ENCODE assay signal across 17 mouse cellular contexts in the genomic region with DNA sequence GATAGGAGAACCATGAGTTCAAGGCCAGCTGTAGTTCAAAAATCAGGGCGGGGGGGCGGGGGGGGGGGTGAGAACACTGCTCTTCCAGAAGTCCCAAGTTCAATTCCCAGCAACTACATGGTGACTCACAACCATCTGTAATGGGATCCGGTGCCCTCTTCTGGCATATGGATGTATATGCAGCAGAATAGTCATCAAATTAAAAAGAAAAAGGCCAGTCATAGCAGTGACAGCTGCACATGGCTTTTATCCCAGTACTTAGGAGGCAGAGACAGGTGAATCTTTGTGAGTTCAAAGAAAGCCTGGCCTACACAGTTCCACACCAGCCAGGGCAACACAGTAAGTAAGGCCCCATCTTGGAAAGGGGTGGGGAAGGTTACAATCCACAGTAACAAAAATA. TPM values are rescaled to one million over a fixed set of nuclear protein-coding genes. Genes with fewer than 3 reads are reported as not detected.
DNase-seq lines count a peak whose midpoint lies in the region; ATAC-seq and TF ChIP-seq lines count a peak whose summit lies in the region.
"Had no signal": no experiment of that assay in that cellular context is flagged by ENCODE, and none has a peak within 500 bp of the region (broad histone marks: within the 10 kb centered on the region; RNA-seq: fewer than 3 reads in every experiment).

No protein-coding gene starts in this region.

- no peak for ATAC-seq in forebrain, embryonic 14.5 days
- ATAC-seq in forebrain, embryonic 13.5 days = no peak
- no peak for ATAC-seq in megakaryocyte progenitor cell, adult 5-6 weeks (replicated peaks; ENCODE audit: poor library complexity)
- ATAC-seq: activated CD4-positive, CD25-positive, alpha-beta regulatory T cell, adult 4 months had no signal

- no peaks in the 10 kb centered on the region for H3K27me3 ChIP-seq in forebrain, embryonic 14.5 days (replicated peaks; ENCODE audit: control insufficient read depth, insufficient read depth, low read length)
- no peaks in the 10 kb centered on the region for H3K27me3 ChIP-seq in forebrain, embryonic 13.5 days
- H3K27me3 ChIP-seq: hindbrain, embryonic 12.5 days; limb, embryonic 13.5 days had no signal

- no peak overlapping the region for H3K27ac ChIP-seq in forebrain, embryonic 14.5 days (ENCODE audit: low read depth, low read length)
- H3K27ac ChIP-seq in forebrain, embryonic 13.5 days = no peak overlapping the region
- H3K27ac ChIP-seq in left cerebral cortex, adult 2 months = no peak overlapping the region
- H3K27ac ChIP-seq: hindbrain, embryonic 12.5 days; limb, embryonic 13.5 days had no signal

- no peak overlapping the region for H3K4me3 ChIP-seq in forebrain, embryonic 14.5 days (ENCODE audit: low read depth, low read length)
- no peak overlapping the region for H3K4me3 ChIP-seq in forebrain, embryonic 13.5 days
- no peak overlapping the region for H3K4me3 ChIP-seq in left cerebral cortex, adult 2 months
- H3K4me3 ChIP-seq: hindbrain, embryonic 12.5 days; limb, embryonic 13.5 days; myocyte had no signal

- no peaks in the 10 kb centered on the region for H3K9me3 ChIP-seq in forebrain, embryonic 14.5 days (replicated peaks; ENCODE audit: control insufficient read depth, low read length)
- H3K9me3 ChIP-seq in forebrain, embryonic 13.5 days (replicated peaks) = no peaks in the 10 kb centered on the region
- H3K9me3 ChIP-seq: hindbrain, embryonic 12.5 days; limb, embryonic 13.5 days had no signal

- 90% methylated on average over 3 of the region's 3 CpGs for WGBS in forebrain, embryonic 14.5 days
- WGBS in forebrain, embryonic 13.5 days = 95% methylated on average over 3 of the region's 3 CpGs

- no peak overlapping the region for H3K9ac ChIP-seq in forebrain, embryonic 14.5 days (ENCODE audit: low read length)
- H3K9ac ChIP-seq in forebrain, embryonic 13.5 days = no peak overlapping the region
- H3K9ac ChIP-seq: hindbrain, embryonic 12.5 days; limb, embryonic 13.5 days had no signal

- H3K36me3 ChIP-seq in forebrain, embryonic 14.5 days (ENCODE audit: control insufficient read depth, insufficient read depth, low read length) = peaks cover 74% of the 10 kb centered on the region
- peaks cover 79% of the 10 kb centered on the region for H3K36me3 ChIP-seq in forebrain, embryonic 13.5 days (ENCODE audit: poor library complexity, severe bottlenecking)

- H3K4me2 ChIP-seq in forebrain, embryonic 14.5 days (ENCODE audit: low read length) = no peak overlapping the region
- no peak overlapping the region for H3K4me2 ChIP-seq in forebrain, embryonic 13.5 days
- H3K4me2 ChIP-seq: hindbrain, embryonic 12.5 days; limb, embryonic 13.5 days had no signal

- peak; percentile 23 for TF ChIP-seq CTCF in left cerebral cortex, adult 2 months (IDR thresholded peaks at IDR 0.05)

- intact Hi-C loops in left cerebral cortex, adult 2 months (cut with DNase I) = loop anchor here (10.0 kb wide), 1 partner anchor 112 kb away; no protein-coding TSS in a partner anchor
- intact Hi-C loops in left cerebral cortex, postnatal 4 days (cut with DNase I) = loop anchor here (10.0 kb wide), 1 partner anchor 92 kb away; no protein-coding TSS in a partner anchor

- peaks cover 1% of the 10 kb centered on the region for H3K4me1 ChIP-seq in forebrain, embryonic 14.5 days (ENCODE audit: control insufficient read depth, insufficient read depth, low read length)
- H3K4me1 ChIP-seq in forebrain, embryonic 13.5 days = peaks cover 11% of the 10 kb centered on the region

- DNase-seq in forebrain, embryonic 14.5 days (ENCODE audit: low spot score) = peak; percentile 20
- DNase-seq in left cerebral cortex, adult 2 months (ENCODE audit: extremely low spot score in 1 of 2, low spot score in 2 of 2) = no peak
- DNase-seq in left cerebral cortex, postnatal 4 days = no peak
- peak; percentile 69 for DNase-seq in 3T3-L1 (ENCODE audit: low read depth, low spot score)
- peak; percentile 58 for DNase-seq in NIH3T3 (ENCODE audit: low read depth)
- no peak for DNase-seq in cerebellum, postnatal 4 days (ENCODE audit: low spot score in 2 of 2)
- DNase-seq: cerebellum, adult 9-10 months; heart, adult 18-20 months; kidney, postnatal 10 days; layer of hippocampus, postnatal 36 days had no signal

RNA-seq across cellular contexts. Expression of gene Pacs1, which starts 4.2 kb away (rescaled TPM):
- 25.0 and 29.4 TPM in 2 replicates for polyA plus RNA-seq in forebrain, embryonic 14.5 days (2014; fragmentation: Nextera tagmentation; extraction: Ambion mirVana)
- 20.2 and 21.4 TPM in 2 replicates for polyA plus RNA-seq in forebrain, embryonic 13.5 days (2015; fragmentation: Nextera tagmentation; extraction: Ambion mirVana)
- 10 to 100 TPM; 57.5 to 61.2 TPM for total RNA-seq in left cerebral cortex, adult 2 months (2021)
- total RNA-seq in left cerebral cortex, postnatal 4 days (2021) = 10 to 100 TPM; 90.7 to 92.6 TPM
- 14.8 and 16.2 TPM in 2 replicates for total RNA-seq in megakaryocyte progenitor cell, adult 5-6 weeks (2015)
- 5.1 and 7.1 TPM in 2 replicates for total RNA-seq in megakaryocyte progenitor cell, adult 5-6 weeks (2017)

RNA-seq across cellular contexts. Expression of gene Sf3b2, which starts 18.1 kb away (rescaled TPM):
- 298 and 333 TPM in 2 replicates for polyA plus RNA-seq in forebrain, embryonic 14.5 days (2014; fragmentation: Nextera tagmentation; extraction: Ambion mirVana)
- polyA plus RNA-seq in forebrain, embryonic 13.5 days (2015; fragmentation: Nextera tagmentation; extraction: Ambion mirVana) = 428 and 432 TPM in 2 replicates
- total RNA-seq in left cerebral cortex, adult 2 months (2021) = 100 to 1,000 TPM; 194 to 201 TPM
- 100 to 1,000 TPM; 188 to 203 TPM for total RNA-seq in left cerebral cortex, postnatal 4 days (2021)
- 119 and 147 TPM in 2 replicates for total RNA-seq in megakaryocyte progenitor cell, adult 5-6 weeks (2015)
- 239 and 261 TPM in 2 replicates for total RNA-seq in megakaryocyte progenitor cell, adult 5-6 weeks (2017)

RNA-seq across cellular contexts. Expression of gene Gal3st3, which starts 21.0 kb away (rescaled TPM):
- 20.9 and 26.3 TPM in 2 replicates for polyA plus RNA-seq in forebrain, embryonic 14.5 days (2014; fragmentation: Nextera tagmentation; extraction: Ambion mirVana)
- polyA plus RNA-seq in forebrain, embryonic 13.5 days (2015; fragmentation: Nextera tagmentation; extraction: Ambion mirVana) = 21.3 and 22.6 TPM in 2 replicates
- total RNA-seq in left cerebral cortex, adult 2 months (2021) = 10 to 100 TPM; 78.0 to 80.9 TPM
- 10 to 100 TPM; 60.0 to 60.3 TPM for total RNA-seq in left cerebral cortex, postnatal 4 days (2021)
- total RNA-seq in megakaryocyte progenitor cell, adult 5-6 weeks (2015) = not detected in 2 replicates
- total RNA-seq in megakaryocyte progenitor cell, adult 5-6 weeks (2017) = not detected in 2 replicates

RNA-seq across cellular contexts. Expression of gene Catsper1, which starts 58.4 kb away (rescaled TPM):
- polyA plus RNA-seq in forebrain, embryonic 14.5 days (2014; fragmentation: Nextera tagmentation; extraction: Ambion mirVana) = not detected in 2 replicates
- polyA plus RNA-seq in forebrain, embryonic 13.5 days (2015; fragmentation: Nextera tagmentation; extraction: Ambion mirVana) = not detected in 2 replicates
- not detected for total RNA-seq in left cerebral cortex, adult 2 months (2021)
- not detected for total RNA-seq in left cerebral cortex, postnatal 4 days (2021)
- not detected in 2 replicates for total RNA-seq in megakaryocyte progenitor cell, adult 5-6 weeks (2015)
- not detected in 2 replicates for total RNA-seq in megakaryocyte progenitor cell, adult 5-6 weeks (2017)
- total RNA-seq: heart, adult 18-20 months; layer of hippocampus, postnatal 36 days had no signal
- polyA plus RNA-seq: activated CD4-positive, CD25-positive, alpha-beta regulatory T cell, adult 4 months; brain, embryonic 14.5 days; hindbrain, embryonic 12.5 days; limb, embryonic 13.5 days; myocyte had no signal

Comparison
In these comparisons a context has a peak if more than half of its experiments do, and no peak if none do; other contexts are left out.
1. DNase-seq: peak in forebrain, embryonic 14.5 days (single experiment), 3T3-L1 (single experiment) and NIH3T3 (single experiment); none in left cerebral cortex, adult 2 months (0 of 2), left cerebral cortex, postnatal 4 days (single experiment) and cerebellum, postnatal 4 days (0 of 2).
2. RNA of gene Gal3st3, which starts 21.0 kb away (total RNA-seq): 78.0 to 80.9 TPM in left cerebral cortex, adult 2 months and 60.0 to 60.3 TPM in left cerebral cortex, postnatal 4 days; not detected in megakaryocyte progenitor cell, adult 5-6 weeks; every median in the first group is over 10 times any median in the second.